Comparison of ENCODE assay signal across 9 mouse cellular contexts in genomic region chr11:88100170-88100569, GRCm38 (mm10). TPM values are rescaled to one million over a fixed set of nuclear protein-coding genes. Genes with fewer than 3 reads are reported as not detected.
A peak's percentile ranks its signal among the peaks of the same experiment; 100 is the strongest.
DNase-seq lines count a peak whose midpoint lies in the region; ATAC-seq and TF ChIP-seq lines count a peak whose summit lies in the region.
"Had no signal": no experiment of that assay in that cellular context is flagged by ENCODE, and none has a peak within 500 bp of the region (broad histone marks: within the 10 kb centered on the region; RNA-seq: fewer than 3 reads in every experiment).

No protein-coding gene starts in this region.

- peaks cover 14% of the 10 kb centered on the region; the same call in 1 of the 2 replicates for H3K27me3 ChIP-seq in heart, embryonic 13.5 days (replicated peaks)
- peaks cover 10% of the 10 kb centered on the region for H3K27me3 ChIP-seq in hindbrain, embryonic 12.5 days
- no peaks in the 10 kb centered on the region for H3K27me3 ChIP-seq in midbrain, embryonic 11.5 days (ENCODE audit: control insufficient read depth, insufficient read depth, low read length)

- no peak for ATAC-seq in heart, embryonic 13.5 days (ENCODE audit: extremely low read depth, insufficient number of reproducible peaks, low FRiP score, low TSS enrichment)
- ATAC-seq in hindbrain, embryonic 12.5 days (ENCODE audit: low FRiP score): no peak
- ATAC-seq in midbrain, embryonic 11.5 days (ENCODE audit: low FRiP score): 0 out of 2 replicates have a peak, but pooled peaks have one; percentile 30
- no peak for ATAC-seq in activated CD4-positive, CD25-positive, alpha-beta regulatory T cell, adult 4 months

- H3K4me1 ChIP-seq in heart, embryonic 13.5 days: peaks cover 43% of the 10 kb centered on the region
- H3K4me1 ChIP-seq in cortical plate, adult 2 months (ENCODE audit: control insufficient read depth, insufficient read depth, low read length): no peaks in the 10 kb centered on the region
- peaks cover 44% of the 10 kb centered on the region for H3K4me1 ChIP-seq in hindbrain, embryonic 12.5 days
- peaks cover 32% of the 10 kb centered on the region for H3K4me1 ChIP-seq in midbrain, embryonic 11.5 days (ENCODE audit: control insufficient read depth, insufficient read depth, low read length)

- no peaks in the 10 kb centered on the region for H3K9me3 ChIP-seq in heart, embryonic 13.5 days
- H3K9me3 ChIP-seq in hindbrain, embryonic 12.5 days (replicated peaks): no peaks in the 10 kb centered on the region
- H3K9me3 ChIP-seq in midbrain, embryonic 11.5 days (ENCODE audit: control insufficient read depth, low read length): no peaks in the 10 kb centered on the region
- H3K9me3 ChIP-seq: liver, embryonic 15.5 days had no signal

- peak overlapping the region; percentile 94; the same call in 1 of the 2 replicates for H3K27ac ChIP-seq in heart, embryonic 13.5 days (replicated peaks)
- H3K27ac ChIP-seq in cortical plate, adult 2 months (ENCODE audit: insufficient read depth, low read length): no peak overlapping the region
- no peak overlapping the region; the same call in 1 of the 2 replicates for H3K27ac ChIP-seq in hindbrain, embryonic 12.5 days
- H3K27ac ChIP-seq in midbrain, embryonic 11.5 days (ENCODE audit: low read depth, low read length): no peak overlapping the region; the same call in 1 of the 2 replicates
- H3K27ac ChIP-seq: liver, embryonic 15.5 days had no signal

- H3K4me2 ChIP-seq in heart, embryonic 13.5 days: peak overlapping the region; percentile 77
- peak overlapping the region; percentile 70 for H3K4me2 ChIP-seq in hindbrain, embryonic 12.5 days (replicated peaks)
- peak overlapping the region; percentile 79 for H3K4me2 ChIP-seq in midbrain, embryonic 11.5 days

- 27% methylated on average over 4 of the region's 4 CpGs for WGBS in heart, embryonic 13.5 days
- WGBS in hindbrain, embryonic 12.5 days: 35% methylated on average over 4 of the region's 4 CpGs
- 35% methylated on average over 4 of the region's 4 CpGs for WGBS in midbrain, embryonic 11.5 days

- H3K4me3 ChIP-seq in heart, embryonic 13.5 days: peak overlapping the region; percentile 83
- peak overlapping the region; percentile 46; the same call in 1 of the 2 replicates for H3K4me3 ChIP-seq in cortical plate, adult 2 months (ENCODE audit: insufficient read depth, low read length)
- peak overlapping the region; percentile 88 for H3K4me3 ChIP-seq in hindbrain, embryonic 12.5 days
- peak overlapping the region; percentile 82 for H3K4me3 ChIP-seq in midbrain, embryonic 11.5 days (ENCODE audit: low read depth, low read length)

- no peak for TF ChIP-seq CTCF in cortical plate, adult 2 months (IDR thresholded peaks at IDR 0.05; ENCODE audit: extremely low read depth, insufficient read depth, low read length)

- no peak for TF ChIP-seq POLR2A in cortical plate, adult 2 months (IDR thresholded peaks at IDR 0.05; ENCODE audit: extremely low read depth, insufficient read depth, low read length)

- H3K36me3 ChIP-seq in heart, embryonic 13.5 days: 0 out of 2 replicates have a peak, but pooled peaks cover 2% of the 10 kb centered on the region
- H3K36me3 ChIP-seq in hindbrain, embryonic 12.5 days: no peaks in the 10 kb centered on the region
- no peaks in the 10 kb centered on the region for H3K36me3 ChIP-seq in midbrain, embryonic 11.5 days (ENCODE audit: control insufficient read depth, insufficient read depth, low read length)
- H3K36me3 ChIP-seq: liver, embryonic 15.5 days had no signal

- intact Hi-C loops in heart, postnatal 36 days (cut with DNase I): no loop called here

- no peak overlapping the region for H3K9ac ChIP-seq in heart, embryonic 13.5 days
- peak overlapping the region; percentile 99 for H3K9ac ChIP-seq in hindbrain, embryonic 12.5 days
- peak overlapping the region; percentile 98 for H3K9ac ChIP-seq in midbrain, embryonic 11.5 days (ENCODE audit: low read length)

- no peak for DNase-seq in heart, postnatal 36 days
- DNase-seq in midbrain, embryonic 11.5 days (ENCODE audit: low spot score, missing footprints): no peak
- no peak for DNase-seq in cerebellum, adult 9-11 months
- DNase-seq in layer of hippocampus, adult 18-20 months (ENCODE audit: low spot score in 2 of 2): no peak

RNA-seq across cellular contexts. Expression of gene Cuedc1, which starts 2.3 kb away (rescaled TPM):
- 16.8 and 18.1 TPM in 2 replicates for polyA plus RNA-seq in heart, embryonic 13.5 days (2015; fragmentation: Nextera tagmentation; extraction: Ambion mirVana)
- 10 to 100 TPM; 47.9 to 54.2 TPM for total RNA-seq in heart, postnatal 36 days (2021)
- 22.3 and 23.9 TPM in 2 replicates for polyA plus RNA-seq in cortical plate, adult 2 months (2012; rRNA removed)
- 53.2 and 53.3 TPM in 2 replicates for polyA plus RNA-seq in hindbrain, embryonic 12.5 days (2016; fragmentation: Nextera tagmentation; extraction: Ambion mirVana)
- polyA plus RNA-seq in midbrain, embryonic 11.5 days (2014; fragmentation: Nextera tagmentation; extraction: Ambion mirVana): 16.5 and 17.0 TPM in 2 replicates
- 1 to 10 TPM; 5.4 to 5.8 TPM for polyA plus RNA-seq in activated CD4-positive, CD25-positive, alpha-beta regulatory T cell, adult 4 months (2017; shearing (Covaris generic))
- 10 to 100 TPM; 27.9 to 31.8 TPM for total RNA-seq in layer of hippocampus, adult 18-20 months (2021)

RNA-seq across cellular contexts. Expression of gene Vezf1, which starts 32.1 kb away (rescaled TPM):
- polyA plus RNA-seq in heart, embryonic 13.5 days (2015; fragmentation: Nextera tagmentation; extraction: Ambion mirVana): 21.9 and 22.1 TPM in 2 replicates
- total RNA-seq in heart, postnatal 36 days (2021): 10 to 100 TPM; 45.0 to 46.7 TPM
- 16.8 and 18.5 TPM in 2 replicates for polyA plus RNA-seq in cortical plate, adult 2 months (2012; rRNA removed)
- 75.1 and 79.0 TPM in 2 replicates for polyA plus RNA-seq in hindbrain, embryonic 12.5 days (2016; fragmentation: Nextera tagmentation; extraction: Ambion mirVana)
- polyA plus RNA-seq in midbrain, embryonic 11.5 days (2014; fragmentation: Nextera tagmentation; extraction: Ambion mirVana): 82.5 and 83.6 TPM in 2 replicates
- polyA plus RNA-seq in activated CD4-positive, CD25-positive, alpha-beta regulatory T cell, adult 4 months (2017; shearing (Covaris generic)): 10 to 100 TPM; 20.6 to 21.0 TPM
- total RNA-seq in layer of hippocampus, adult 18-20 months (2021): 10 to 100 TPM; 23.2 to 24.7 TPM

RNA-seq across cellular contexts. Expression of gene Srsf1, which starts 53.0 kb away (rescaled TPM):
- polyA plus RNA-seq in heart, embryonic 13.5 days (2015; fragmentation: Nextera tagmentation; extraction: Ambion mirVana): 170 and 175 TPM in 2 replicates
- 10 to 100 TPM; 80.2 to 99.7 TPM for total RNA-seq in heart, postnatal 36 days (2021)
- 229 and 247 TPM in 2 replicates for polyA plus RNA-seq in cortical plate, adult 2 months (2012; rRNA removed)
- polyA plus RNA-seq in hindbrain, embryonic 12.5 days (2016; fragmentation: Nextera tagmentation; extraction: Ambion mirVana): 468 and 477 TPM in 2 replicates
- polyA plus RNA-seq in midbrain, embryonic 11.5 days (2014; fragmentation: Nextera tagmentation; extraction: Ambion mirVana): 533 and 541 TPM in 2 replicates
- polyA plus RNA-seq in activated CD4-positive, CD25-positive, alpha-beta regulatory T cell, adult 4 months (2017; shearing (Covaris generic)): 10 to 100 TPM; 32.1 to 38.4 TPM
- total RNA-seq in layer of hippocampus, adult 18-20 months (2021): 100 to 1,000 TPM; 219 to 225 TPM
